Mouse (Mus musculus) thymus, adult 2 months (tissue): Measurements from ENCODE around the gene 5730507C01Rik. TPM values are rescaled to one million over a fixed set of nuclear protein-coding genes. Genes with fewer than 3 reads are reported as not detected.
"Not testable (repeated sequence)": the region's sequence is repeated elsewhere in the genome, so short reads cannot be mapped to it uniquely, and the experiment has no call there.

Source experiments
- DNase-seq: peaks from one replicate; pipeline ENCODE4 v3.0.0; 2021
- H3K27ac ChIP-seq: fragments of 200-500 bp; 2 replicates; pipeline ENCODE4 v1.5.1; 2012; ENCODE audit warnings: low read length, control low read depth; ENCODE audit not compliant: control insufficient read depth, insufficient read depth
- H3K27me3 ChIP-seq: fragments of 200-500 bp; 2 replicates; pipeline ENCODE4 v1.6.1; 2012; ENCODE audit warnings: mild to moderate bottlenecking, low read length, moderate library complexity, mixed read lengths; ENCODE audit not compliant: control insufficient read depth, insufficient read depth
- H3K36me3 ChIP-seq: fragments of 200-500 bp; 2 replicates; pipeline ENCODE4 v1.6.1; 2012; ENCODE audit warnings: mild to moderate bottlenecking, low read length, moderate library complexity; ENCODE audit not compliant: control insufficient read depth, insufficient read depth
- H3K4me1 ChIP-seq: fragments of 200-500 bp; replicated peaks from 2 replicates; pipeline ENCODE4 v1.6.1; 2012; ENCODE audit warnings: low read length; ENCODE audit not compliant: control insufficient read depth, insufficient read depth
- H3K4me3 ChIP-seq: fragments of 200-500 bp; 2 replicates; pipeline ENCODE4 v1.5.1; 2012; ENCODE audit warnings: mild to moderate bottlenecking, low read length, control low read depth, moderate library complexity; ENCODE audit not compliant: control insufficient read depth, insufficient read depth
- CTCF ChIP-seq: fragments of 200-500 bp; IDR thresholded peaks from 2 replicates; pipeline ENCODE4 v1.5.1; 2012; ENCODE audit warnings: mild to moderate bottlenecking, control low read depth, low read length, moderate library complexity, borderline replicate concordance; ENCODE audit not compliant: control insufficient read depth, poor library complexity, insufficient read depth; ENCODE audit errors: extremely low read depth
- POLR2A ChIP-seq: fragments of 200-500 bp; IDR thresholded peaks from 2 replicates; pipeline ENCODE4 v1.6.1; 2012; ENCODE audit warnings: mild to moderate bottlenecking, low read length, control low read depth, moderate library complexity; ENCODE audit not compliant: control insufficient read depth, poor library complexity, insufficient read depth; ENCODE audit errors: extremely low read depth
- WGBS: fragments of 180-500 bp; shearing (Covaris S2); methylation state at CpG from one replicate; pipeline ENCODE4 v1.1.7; 2018; 5-methylcytosine and 5-hydroxymethylcytosine counted together
- polyA plus RNA-seq: library from polyadenylated mRNA; depleted of rRNA; stranded (reverse); fragments of >200 nt; gene quantifications from 2 replicates; pipeline ENCODE4 v1.2.3, GENCODE M21; 2012; rRNA removed

Gene 5730507C01Rik
- 0.11 and 0.13 TPM in 2 replicates for polyA plus RNA-seq

DNA sequence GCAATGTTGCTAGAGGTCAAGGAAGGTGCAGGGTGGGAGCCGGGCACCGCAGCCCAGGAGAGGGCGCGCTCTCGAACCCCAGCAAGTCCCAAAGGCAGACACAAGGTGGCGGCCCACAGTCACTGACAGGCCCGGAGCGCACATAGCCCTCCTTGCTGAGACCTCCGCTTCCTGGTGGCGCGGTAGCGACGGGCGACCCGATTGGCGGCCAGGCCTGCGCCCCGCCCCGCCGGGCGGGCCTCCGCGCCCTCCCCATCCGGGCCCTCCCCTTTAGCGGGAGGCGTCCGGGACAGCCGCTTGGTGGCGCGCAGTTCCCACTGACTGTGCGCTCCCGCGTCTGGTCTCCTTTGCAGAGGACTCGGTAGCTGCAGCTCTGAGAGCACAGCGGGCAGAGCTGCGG, at the start of gene 5730507C01Rik:
5730507C01Rik (plus strand) TSS at position 340 of the 400 bp plus-strand sequence.
- Histone ChIP-seq H3K4me3 (no peak within 1 kb of the TSS), H3K4me1 (no peaks in the 10 kb centered on the region), H3K27ac (no peak within 1 kb of the TSS), H3K36me3 (no peaks in the 10 kb centered on the region), H3K27me3 (no peaks in the 10 kb centered on the region)
- 25% methylated on average over 36 of the region's 36 CpGs for WGBS
- TF ChIP-seq POLR2A: no peak
- no peak for TF ChIP-seq CTCF
- DNase-seq: no peak

DNA sequence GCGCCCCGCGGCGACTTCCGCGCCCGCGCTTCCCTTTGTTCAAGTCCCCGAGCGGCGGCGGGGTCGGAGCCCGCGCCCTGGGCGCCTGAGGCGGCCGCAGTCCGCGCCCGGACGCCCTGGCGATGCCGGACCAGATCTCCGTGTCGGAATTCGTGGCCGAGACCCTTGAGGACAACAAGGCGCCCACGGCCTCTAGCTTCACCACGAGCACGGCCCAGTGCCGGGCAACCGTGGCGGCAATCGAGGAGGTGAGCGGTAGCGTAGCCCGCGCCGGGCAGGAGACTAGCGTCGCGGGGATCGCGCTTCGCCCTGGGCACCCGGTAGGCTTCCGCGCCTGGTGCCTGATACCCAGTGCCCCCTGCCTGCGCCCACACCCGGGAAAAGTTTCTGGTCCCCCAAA, 306 bp downstream of the 5730507C01Rik start:
- not testable (repeated sequence) for H3K27ac ChIP-seq, H3K36me3 ChIP-seq, H3K4me1 ChIP-seq, H3K27me3 ChIP-seq, DNase-seq, H3K4me3 ChIP-seq
- WGBS: 27% methylated on average over 52 of the region's 52 CpGs

- H3K36me3 ChIP-seq, H3K27ac ChIP-seq, DNase-seq, H3K4me3 ChIP-seq, H3K4me1 ChIP-seq, H3K27me3 ChIP-seq: not testable (repeated sequence)
- 26% methylated on average over 17 of the region's 17 CpGs for WGBS
Observed at GRCm38 (mm10) chr12:18515077-18515476, 767 bp downstream of the 5730507C01Rik start.
